Mouse (Mus musculus) testis, adult 2 months (tissue): ENCODE measurements around the gene Pex1.

ENCODE experiments used
- CTCF ChIP-seq: fragments of 200-500 bp; IDR thresholded peaks from 2 replicates; pipeline ENCODE4 v1.5.1; 2012; ENCODE audit warnings: low read depth, mild to moderate bottlenecking, inconsistent platforms, low read length, moderate library complexity; ENCODE audit not compliant: control insufficient read depth, insufficient read depth, insufficient replicate concordance
- POLR2A ChIP-seq: fragments of 200-500 bp; IDR thresholded peaks from 2 replicates; pipeline ENCODE4 v1.6.1; 2012; ENCODE audit warnings: low read depth, mild to moderate bottlenecking, inconsistent platforms, low read length, moderate library complexity; ENCODE audit not compliant: control insufficient read depth

- no peak for TF ChIP-seq CTCF
- no peak for TF ChIP-seq POLR2A
Measured at GRCm38 (mm10) chr5:3635286-3635685, 39.4 kb downstream of the Pex1 start.
